Mouse (Mus musculus): ENCODE results near the gene Cpa5. TPM values are rescaled to one million over a fixed set of nuclear protein-coding genes. Genes with fewer than 3 reads are reported as not detected.

The Cpa5 gene
- polyA plus RNA-seq, 1 experiment from 2014 or later, result not detected

GRCm38 (mm10) chr6:30594364-30594763, 16.4 kb upstream of the Cpa5 start:
- Histone ChIP-seq H3K4me2 (ENCODE audit: low read length) (no peak overlapping the region), H3K36me3 (ENCODE audit: control insufficient read depth, insufficient read depth, low read length) (no peaks in the 10 kb centered on the region), H3K9ac (ENCODE audit: low read depth, low read length) (no peak overlapping the region), H3K27me3 (ENCODE audit: control insufficient read depth, insufficient read depth, low read depth, low read length) (no peaks in the 10 kb centered on the region), H3K4me1 (ENCODE audit: control insufficient read depth, insufficient read depth, low read length) (peaks cover 4% of the 10 kb centered on the region), H3K4me3 (ENCODE audit: low read depth, low read length) (no peak overlapping the region), H3K9me3 (replicated peaks; ENCODE audit: control insufficient read depth, low read length, poor library complexity, severe bottlenecking) (no peaks in the 10 kb centered on the region), H3K27ac (ENCODE audit: low read length) (no peak overlapping the region)
- WGBS, result 70% methylated on average over 7 of the region's 7 CpGs
- ATAC-seq, result no peak

- H3K4me1 ChIP-seq (ENCODE audit: control insufficient read depth, insufficient read depth, low read length), result no peaks in the 10 kb centered on the region; the same call in 1 of the 2 replicates
Measured at GRCm38 (mm10) chr6:30596230-30596898, 14.4 kb upstream of the Cpa5 start.

GRCm38 (mm10) chr6:30600033-30600432, 10.8 kb upstream of the Cpa5 start:
- no peak overlapping the region for H3K4me2 ChIP-seq (ENCODE audit: low read length)
- H3K36me3 ChIP-seq (ENCODE audit: control insufficient read depth, insufficient read depth, low read length), result no peaks in the 10 kb centered on the region
- H3K27me3 ChIP-seq (ENCODE audit: control insufficient read depth, insufficient read depth, low read depth, low read length), result no peaks in the 10 kb centered on the region
- WGBS, result 81% methylated on average over 3 of the region's 3 CpGs
- no peaks in the 10 kb centered on the region for H3K9me3 ChIP-seq (replicated peaks; ENCODE audit: control insufficient read depth, low read length, poor library complexity, severe bottlenecking)
- no peaks in the 10 kb centered on the region for H3K4me1 ChIP-seq (ENCODE audit: control insufficient read depth, insufficient read depth, low read length)
- no peak overlapping the region for H3K9ac ChIP-seq (ENCODE audit: low read depth, low read length)
- H3K4me3 ChIP-seq (ENCODE audit: low read depth, low read length), result no peak overlapping the region
- no peak for ATAC-seq
- no peak overlapping the region for H3K27ac ChIP-seq (ENCODE audit: low read length)

More at GRCm38 (mm10) chr6:30596230-30596898, 14.4 kb upstream of the Cpa5 start:
- no peaks in the 10 kb centered on the region for H3K36me3 ChIP-seq (ENCODE audit: control insufficient read depth, insufficient read depth, low read length)
- WGBS, result 80% methylated on average over 8 of the region's 8 CpGs
- no peak overlapping the region for H3K9ac ChIP-seq (ENCODE audit: low read depth, low read length)
- ATAC-seq, result no peak
- H3K4me2 ChIP-seq (ENCODE audit: low read length), result no peak overlapping the region
- H3K4me3 ChIP-seq (ENCODE audit: low read depth, low read length), result no peak overlapping the region
- no peaks in the 10 kb centered on the region for H3K9me3 ChIP-seq (replicated peaks; ENCODE audit: control insufficient read depth, low read length, poor library complexity, severe bottlenecking)
- no peak overlapping the region for H3K27ac ChIP-seq (ENCODE audit: low read length)
- H3K27me3 ChIP-seq (ENCODE audit: control insufficient read depth, insufficient read depth, low read depth, low read length), result no peaks in the 10 kb centered on the region

GRCm38 (mm10) chr6:30600995-30601394, 9.8 kb upstream of the Cpa5 start:
- Histone ChIP-seq H3K27me3 (ENCODE audit: control insufficient read depth, insufficient read depth, low read depth, low read length) (no peaks in the 10 kb centered on the region), H3K27ac (ENCODE audit: low read length) (no peak overlapping the region), H3K9me3 (replicated peaks; ENCODE audit: control insufficient read depth, low read length, poor library complexity, severe bottlenecking) (no peaks in the 10 kb centered on the region), H3K4me2 (ENCODE audit: low read length) (no peak overlapping the region), H3K36me3 (ENCODE audit: control insufficient read depth, insufficient read depth, low read length) (no peaks in the 10 kb centered on the region), H3K4me1 (ENCODE audit: control insufficient read depth, insufficient read depth, low read length) (no peaks in the 10 kb centered on the region), H3K9ac (ENCODE audit: low read depth, low read length) (no peak overlapping the region), H3K4me3 (ENCODE audit: low read depth, low read length) (no peak overlapping the region)
- no peak for ATAC-seq
- WGBS, result 54% methylated on average over 1 of the region's 1 CpGs

- Histone ChIP-seq H3K9ac (ENCODE audit: low read depth, low read length) (no peak overlapping the region), H3K9me3 (replicated peaks; ENCODE audit: control insufficient read depth, low read length, poor library complexity, severe bottlenecking) (no peaks in the 10 kb centered on the region), H3K4me1 (ENCODE audit: control insufficient read depth, insufficient read depth, low read length) (no peaks in the 10 kb centered on the region), H3K36me3 (ENCODE audit: control insufficient read depth, insufficient read depth, low read length) (no peaks in the 10 kb centered on the region), H3K4me2 (ENCODE audit: low read length) (no peak overlapping the region), H3K27ac (ENCODE audit: low read length) (no peak overlapping the region), H3K27me3 (ENCODE audit: control insufficient read depth, insufficient read depth, low read depth, low read length) (no peaks in the 10 kb centered on the region), H3K4me3 (ENCODE audit: low read depth, low read length) (no peak overlapping the region)
- ATAC-seq, result no peak
- WGBS, result 77% methylated on average over 7 of the region's 7 CpGs
Measured at GRCm38 (mm10) chr6:30604342-30604867, 6.4 kb upstream of the Cpa5 start.

GRCm38 (mm10) chr6:30605111-30605510, 5.7 kb upstream of the Cpa5 start:
- no peak overlapping the region for H3K4me3 ChIP-seq (ENCODE audit: low read depth, low read length)
- 94% methylated on average over 4 of the region's 4 CpGs for WGBS
- no peaks in the 10 kb centered on the region for H3K36me3 ChIP-seq (ENCODE audit: control insufficient read depth, insufficient read depth, low read length)
- no peak overlapping the region for H3K4me2 ChIP-seq (ENCODE audit: low read length)
- H3K9ac ChIP-seq (ENCODE audit: low read depth, low read length), result no peak overlapping the region
- ATAC-seq, result no peak
- H3K9me3 ChIP-seq (replicated peaks; ENCODE audit: control insufficient read depth, low read length, poor library complexity, severe bottlenecking), result no peaks in the 10 kb centered on the region
- H3K27ac ChIP-seq (ENCODE audit: low read length), result no peak overlapping the region
- H3K4me1 ChIP-seq (ENCODE audit: control insufficient read depth, insufficient read depth, low read length), result no peaks in the 10 kb centered on the region
- H3K27me3 ChIP-seq (ENCODE audit: control insufficient read depth, insufficient read depth, low read depth, low read length), result no peaks in the 10 kb centered on the region

GRCm38 (mm10) chr6:30605672-30606071, 5.1 kb upstream of the Cpa5 start:
- H3K4me3 ChIP-seq (ENCODE audit: low read depth, low read length), result no peak overlapping the region
- ATAC-seq, result no peak
- H3K27me3 ChIP-seq (ENCODE audit: control insufficient read depth, insufficient read depth, low read depth, low read length), result no peaks in the 10 kb centered on the region
- WGBS, result 88% methylated on average over 5 of the region's 5 CpGs
- no peak overlapping the region for H3K27ac ChIP-seq (ENCODE audit: low read length)
- H3K36me3 ChIP-seq (ENCODE audit: control insufficient read depth, insufficient read depth, low read length), result no peaks in the 10 kb centered on the region
- no peak overlapping the region for H3K4me2 ChIP-seq (ENCODE audit: low read length)
- H3K9me3 ChIP-seq (replicated peaks; ENCODE audit: control insufficient read depth, low read length, poor library complexity, severe bottlenecking), result no peaks in the 10 kb centered on the region
- no peak overlapping the region for H3K9ac ChIP-seq (ENCODE audit: low read depth, low read length)
- no peaks in the 10 kb centered on the region for H3K4me1 ChIP-seq (ENCODE audit: control insufficient read depth, insufficient read depth, low read length)

GRCm38 (mm10) chr6:30611212-30611611, 402 bp downstream of the Cpa5 start:
- Histone ChIP-seq H3K4me2 (ENCODE audit: low read length) (no peak overlapping the region), H3K36me3 (ENCODE audit: control insufficient read depth, insufficient read depth, low read length) (no peaks in the 10 kb centered on the region), H3K4me3 (ENCODE audit: low read depth, low read length) (no peak overlapping the region), H3K4me1 (ENCODE audit: control insufficient read depth, insufficient read depth, low read length) (peaks cover 5% of the 10 kb centered on the region), H3K9ac (ENCODE audit: low read depth, low read length) (no peak overlapping the region), H3K27me3 (ENCODE audit: control insufficient read depth, insufficient read depth, low read depth, low read length) (no peaks in the 10 kb centered on the region), H3K27ac (ENCODE audit: low read length) (no peak overlapping the region), H3K9me3 (replicated peaks; ENCODE audit: control insufficient read depth, low read length, poor library complexity, severe bottlenecking) (no peaks in the 10 kb centered on the region)
- 25% methylated on average over 5 of the region's 5 CpGs for WGBS
- no peak for ATAC-seq

- Histone ChIP-seq H3K27ac (ENCODE audit: low read length) (no peak overlapping the region), H3K36me3 (ENCODE audit: control insufficient read depth, insufficient read depth, low read length) (no peaks in the 10 kb centered on the region), H3K9me3 (replicated peaks; ENCODE audit: control insufficient read depth, low read length, poor library complexity, severe bottlenecking) (no peaks in the 10 kb centered on the region), H3K4me1 (ENCODE audit: control insufficient read depth, insufficient read depth, low read length) (peaks cover 32% of the 10 kb centered on the region), H3K4me3 (ENCODE audit: low read depth, low read length) (no peak overlapping the region), H3K4me2 (ENCODE audit: low read length) (no peak overlapping the region), H3K27me3 (ENCODE audit: control insufficient read depth, insufficient read depth, low read depth, low read length) (no peaks in the 10 kb centered on the region), H3K9ac (ENCODE audit: low read depth, low read length) (no peak overlapping the region)
- whole genome bisulfite sequencing, result 66% methylated on average over 6 of the region's 6 CpGs
- no peak for ATAC-seq
Measured at GRCm38 (mm10) chr6:30614251-30614650, 3.4 kb downstream of the Cpa5 start.
